Mouse (Mus musculus) T-cell, adult 2 months (primary cell): ENCODE measurements around the gene Cxcr5.
A peak's percentile ranks its signal among the peaks of the same experiment; 100 is the strongest.

ENCODE experiments used
- DNase-seq: peaks from one replicate; pipeline ENCODE4 v3.0.0; 2022; ENCODE audit warnings: low spot score

Gene Cxcr5

GRCm38 (mm10) chr9:44494863-44495809 is 66.5 kb downstream of the Cxcr5 start:
- peak; percentile 45 for DNase-seq

GRCm38 (mm10) chr9:44494261-44494862 is 67.3 kb downstream of the Cxcr5 start:
- peak; percentile 79 for DNase-seq

GRCm38 (mm10) chr9:44492631-44493461 is 68.8 kb downstream of the Cxcr5 start:
- no peak for DNase-seq

- DNase-seq: no peak
Measured at GRCm38 (mm10) chr9:44491351-44491750, 70.3 kb downstream of the Cxcr5 start.

- no peak for DNase-seq
Measured at GRCm38 (mm10) chr9:44490086-44490967, 71.3 kb downstream of the Cxcr5 start.

GRCm38 (mm10) chr9:44489651-44490085 is 72.0 kb downstream of the Cxcr5 start:
- DNase-seq: no peak

- no peak for DNase-seq
Measured at GRCm38 (mm10) chr9:44488855-44489381, 72.8 kb downstream of the Cxcr5 start.

GRCm38 (mm10) chr9:44488416-44488815 is 73.3 kb downstream of the Cxcr5 start:
- DNase-seq: no peak

GRCm38 (mm10) chr9:44487441-44487840 is 74.2 kb downstream of the Cxcr5 start:
- no peak for DNase-seq

GRCm38 (mm10) chr9:44486741-44487421 is 74.8 kb downstream of the Cxcr5 start:
- no peak for DNase-seq

- no peak for DNase-seq
Measured at GRCm38 (mm10) chr9:44486335-44486734, 75.3 kb downstream of the Cxcr5 start.

GRCm38 (mm10) chr9:44485516-44486161 is 76.0 kb downstream of the Cxcr5 start:
- no peak for DNase-seq

- DNase-seq: no peak
Measured at GRCm38 (mm10) chr9:44485105-44485515, 76.6 kb downstream of the Cxcr5 start.

GRCm38 (mm10) chr9:44484311-44485104 is 77.2 kb downstream of the Cxcr5 start:
- no peak for DNase-seq

GRCm38 (mm10) chr9:44483510-44484044 is 78.1 kb downstream of the Cxcr5 start:
- no peak for DNase-seq

- no peak for DNase-seq
Measured at GRCm38 (mm10) chr9:44483041-44483509, 78.6 kb downstream of the Cxcr5 start.

- DNase-seq: peak; percentile 92
Measured at GRCm38 (mm10) chr9:44482552-44482951, 79.1 kb downstream of the Cxcr5 start, which contains the start of gene Bcl9l. Gene Bcl9l (plus strand): TSS chr9:44482825.

- DNase-seq: no peak
Measured at GRCm38 (mm10) chr9:44482112-44482511, 79.6 kb downstream of the Cxcr5 start.
